Mouse (Mus musculus) liver, postnatal 0 days (tissue): Measurements from ENCODE around the gene Ifi203. TPM values are rescaled to one million over a fixed set of nuclear protein-coding genes. Genes with fewer than 3 reads are reported as not detected.
A peak's percentile ranks its signal among the peaks of the same experiment; 100 is the strongest.
"Not testable (repeated sequence)": the region's sequence is repeated elsewhere in the genome, so short reads cannot be mapped to it uniquely, and the experiment has no call there.

Source experiments
- ATAC-seq: fragments of 200-750 bp; cut with Nextera tagmentation; 2 replicates; pipeline ENCODE4 v1.8.0; 2017; ENCODE audit warnings: mild to moderate bottlenecking, moderate library complexity
- DNase-seq: peaks from one replicate; pipeline ENCODE4 v3.0.0-alpha.2; 2016
- H3K27ac ChIP-seq: fragments of 300-500 bp; sonication (generic); 2 replicates; pipeline ENCODE4 v1.5.1; 2014; ENCODE audit warnings: antibody characterized with exemption, moderate library complexity, mild to moderate bottlenecking, low read depth
- H3K27me3 ChIP-seq: fragments of 300-500 bp; sonication (generic); 2 replicates; pipeline ENCODE4 v1.6.1; 2014; ENCODE audit warnings: low read length, control low read depth, mixed read lengths; ENCODE audit not compliant: insufficient read depth
- H3K36me3 ChIP-seq: fragments of 300-500 bp; sonication (generic); replicated peaks from 2 replicates; pipeline ENCODE4 v1.6.1; 2014; ENCODE audit warnings: mild to moderate bottlenecking, control low read depth, low read length, moderate library complexity, mixed read lengths; ENCODE audit not compliant: insufficient read depth
- H3K4me1 ChIP-seq: fragments of 300-500 bp; sonication (generic); 2 replicates; pipeline ENCODE4 v1.6.1; 2014; ENCODE audit warnings: antibody characterized with exemption, mild to moderate bottlenecking, control low read depth; ENCODE audit not compliant: insufficient read depth
- H3K4me2 ChIP-seq: fragments of 300-500 bp; sonication (generic); 2 replicates; pipeline ENCODE4 v1.6.1; 2014; ENCODE audit warnings: low read depth, mild to moderate bottlenecking, low read length, moderate library complexity, mixed read lengths
- H3K4me3 ChIP-seq: fragments of 300-500 bp; sonication (generic); 2 replicates; pipeline ENCODE4 v1.5.1; 2014; ENCODE audit warnings: low read depth, low read length
- H3K9ac ChIP-seq: fragments of 300-500 bp; sonication (generic); replicated peaks from 2 replicates; pipeline ENCODE4 v1.6.1; 2014; ENCODE audit warnings: mild to moderate bottlenecking, moderate library complexity
- H3K9me3 ChIP-seq: fragments of 300-500 bp; sonication (generic); 2 replicates; pipeline ENCODE4 v1.6.1; 2016; ENCODE audit warnings: mild to moderate bottlenecking, control low read depth, low read length, mixed read lengths
- CTCF ChIP-seq: sonication (generic); IDR thresholded peaks from 2 replicates; pipeline ENCODE4 v1.5.1; 2016; ENCODE audit warnings: antibody characterized with exemption, low read depth
- EP300 ChIP-seq: IDR thresholded peaks from 2 replicates; pipeline ENCODE4 v1.6.1; 2016; ENCODE audit warnings: antibody characterized with exemption, low read depth, mild to moderate bottlenecking
- WGBS: fragments of 180-500 bp; shearing (Covaris S2); extraction: QIAGEN DNeasy Blood & Tissue Kit; methylation state at CpG from one replicate; pipeline ENCODE4 v1.1.7; 2014; ENCODE audit not compliant: insufficient replicate concordance; 5-methylcytosine and 5-hydroxymethylcytosine counted together
- polyA plus RNA-seq: library from polyadenylated mRNA; unstranded; fragments of >200 nt; fragmentation: Nextera tagmentation; extraction: Ambion mirVana; gene quantifications from 2 replicates; pipeline ENCODE4 v1.2.1, GENCODE M21; 2015

The Ifi203 gene
- polyA plus RNA-seq, 1 experiment from 2014 or later: 8.4 TPM

DNA sequence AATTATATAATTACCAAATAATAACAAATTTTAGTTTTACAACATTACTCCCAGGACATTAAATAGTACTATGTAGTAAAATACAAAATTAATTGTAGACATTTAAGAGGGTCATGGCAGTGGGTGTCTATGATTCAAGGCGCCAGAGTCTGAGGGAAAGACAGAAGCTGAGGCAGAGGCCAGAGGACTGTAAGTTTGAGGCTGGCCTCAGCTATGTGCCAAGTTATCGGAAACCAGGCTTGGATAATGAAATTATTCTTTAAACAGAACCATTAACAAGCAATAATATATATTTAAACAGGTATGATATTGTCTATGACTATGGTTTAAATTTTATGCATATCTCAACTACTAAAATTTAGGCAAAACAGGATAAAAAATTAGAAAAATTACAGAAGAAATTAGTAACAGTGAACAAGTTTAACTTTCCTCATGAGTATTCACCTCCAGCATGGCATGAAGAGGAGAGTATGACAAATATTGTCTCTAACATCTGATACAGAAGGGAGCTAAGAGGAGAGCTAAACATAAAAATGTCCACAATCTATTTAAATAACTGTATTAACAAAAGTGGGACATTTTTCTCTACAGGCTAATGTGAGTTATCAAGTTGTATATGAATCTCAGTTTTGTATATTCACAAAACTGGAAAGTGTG lies 30.5 kb downstream of the Ifi203 start:
- ATAC-seq: no peak
- H3K36me3 ChIP-seq: no peaks in the 10 kb centered on the region
- H3K27me3 ChIP-seq: no peaks in the 10 kb centered on the region
- no peaks in the 10 kb centered on the region for H3K9me3 ChIP-seq
- no peak overlapping the region for H3K4me3 ChIP-seq
- 79% methylated on average over 2 of the region's 2 CpGs for WGBS
- TF ChIP-seq EP300 (no peak), CTCF (no peak)
- no peak for DNase-seq
- H3K9ac ChIP-seq: no peak overlapping the region
- H3K27ac ChIP-seq: no peak overlapping the region
- H3K4me1 ChIP-seq: no peaks in the 10 kb centered on the region
- no peak overlapping the region for H3K4me2 ChIP-seq

DNA sequence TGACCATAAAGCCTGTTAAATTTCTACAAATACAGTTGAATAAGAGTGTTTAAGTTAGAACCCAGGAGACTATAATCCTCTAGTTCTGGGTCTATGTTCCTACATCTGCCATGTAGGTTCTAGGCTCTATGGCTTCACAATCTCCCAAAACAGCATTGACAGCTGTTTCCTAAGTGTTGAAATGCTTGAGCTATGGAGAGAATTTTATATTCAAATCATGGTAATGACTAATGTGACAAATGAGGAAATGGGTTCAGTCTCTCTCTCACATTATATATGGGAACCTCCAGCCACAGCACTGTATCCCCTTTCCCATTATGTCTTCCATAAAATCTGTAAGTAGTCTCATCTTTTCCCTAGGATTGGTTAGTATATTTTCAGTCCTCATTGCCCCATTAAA lies 34.1 kb downstream of the Ifi203 start:
- H3K36me3 ChIP-seq, DNase-seq, H3K9ac ChIP-seq, H3K4me2 ChIP-seq, H3K4me3 ChIP-seq, H3K9me3 ChIP-seq, H3K27ac ChIP-seq, H3K4me1 ChIP-seq, ATAC-seq, H3K27me3 ChIP-seq: not testable (repeated sequence)

DNA sequence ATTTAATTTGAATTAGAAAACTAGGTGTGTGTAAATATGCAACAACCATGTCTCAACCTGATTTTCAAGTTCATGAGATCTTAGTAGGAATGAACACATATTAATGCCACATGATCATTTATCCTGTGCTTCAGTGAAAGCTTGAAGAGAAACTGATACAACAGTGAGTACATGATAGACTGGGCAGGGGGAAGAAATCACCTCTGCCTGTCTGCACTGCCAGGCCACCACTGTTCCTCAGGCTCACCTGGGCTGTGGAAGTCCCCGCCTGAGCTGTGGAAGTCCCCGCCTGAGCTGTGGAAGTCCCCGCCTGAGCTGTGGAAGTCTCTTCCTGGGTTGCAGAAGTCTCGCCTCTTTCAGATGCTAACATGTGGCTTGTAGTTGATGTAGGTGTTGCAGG lies 36.6 kb downstream of the Ifi203 start:
- not testable (repeated sequence) for H3K27ac ChIP-seq, ATAC-seq, H3K36me3 ChIP-seq, H3K4me2 ChIP-seq, H3K4me3 ChIP-seq, H3K4me1 ChIP-seq, DNase-seq, H3K9ac ChIP-seq, H3K27me3 ChIP-seq, H3K9me3 ChIP-seq
- WGBS: 77% methylated on average over 4 of the region's 4 CpGs

DNA sequence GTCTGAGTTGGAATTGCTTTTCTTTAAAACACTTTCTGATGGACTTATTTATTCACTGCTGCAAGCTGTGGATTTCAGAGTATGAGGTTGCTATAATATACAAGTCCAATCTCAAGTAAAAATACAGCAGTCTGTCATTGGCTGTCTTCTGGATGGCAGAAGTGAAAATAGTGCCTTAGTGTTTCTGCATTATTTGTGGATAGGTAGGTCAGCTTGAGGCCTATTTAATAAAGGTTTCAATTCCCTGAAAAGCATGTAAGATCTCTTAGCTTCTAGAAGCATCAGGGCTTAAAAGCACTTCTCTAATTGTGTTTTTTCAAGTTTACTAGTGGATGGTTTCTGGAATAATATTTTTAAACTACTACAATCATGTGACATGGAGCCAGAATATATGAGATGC lies 52.7 kb downstream of the Ifi203 start:
- ATAC-seq, H3K27me3 ChIP-seq, H3K4me1 ChIP-seq, H3K36me3 ChIP-seq, H3K4me2 ChIP-seq, H3K4me3 ChIP-seq, H3K9me3 ChIP-seq, H3K27ac ChIP-seq, DNase-seq, H3K9ac ChIP-seq: not testable (repeated sequence)

DNA sequence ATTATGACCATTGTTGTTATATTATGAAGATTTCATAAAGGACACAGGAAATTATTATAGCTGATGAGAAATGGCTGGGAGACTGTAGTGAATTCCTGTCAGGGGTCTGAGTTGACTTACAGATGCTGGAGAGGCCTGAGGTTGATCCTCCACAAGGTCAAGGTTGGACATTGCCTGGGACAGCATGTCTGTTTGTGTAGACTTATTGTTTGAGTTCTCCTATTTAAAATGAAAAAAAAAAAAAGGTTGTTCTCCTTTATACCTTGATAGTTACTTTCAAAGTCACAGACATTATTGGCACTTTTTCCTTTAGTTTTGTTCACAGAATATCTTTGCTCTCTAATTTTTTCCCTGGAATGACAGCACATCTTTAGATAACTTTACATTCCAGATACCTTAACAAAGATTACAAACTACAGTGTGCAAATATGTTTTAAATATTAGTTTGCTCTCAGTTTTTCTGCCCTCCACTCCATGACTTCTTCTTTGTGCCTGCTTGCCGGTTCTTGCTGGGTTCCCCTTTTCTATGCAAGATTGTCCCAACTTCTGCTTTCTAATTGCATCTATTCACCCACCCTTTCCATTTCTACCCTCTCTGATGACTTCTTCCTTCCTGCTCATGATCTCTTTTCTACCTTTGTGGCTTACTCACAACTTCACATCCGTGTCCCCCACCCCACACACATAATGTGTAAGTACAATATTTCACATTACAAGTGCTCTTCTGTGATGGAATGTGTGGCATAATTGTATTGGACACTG lies 55.3 kb downstream of the Ifi203 start:
- 60% methylated on average over 1 of the region's 2 CpGs for WGBS
- not testable (repeated sequence) for H3K9ac ChIP-seq, H3K36me3 ChIP-seq, H3K9me3 ChIP-seq, H3K4me3 ChIP-seq, H3K27ac ChIP-seq, DNase-seq, H3K4me2 ChIP-seq, H3K4me1 ChIP-seq, H3K27me3 ChIP-seq
- ATAC-seq: 0 out of 2 replicates have a peak, but pooled peaks have one; percentile 23

DNA sequence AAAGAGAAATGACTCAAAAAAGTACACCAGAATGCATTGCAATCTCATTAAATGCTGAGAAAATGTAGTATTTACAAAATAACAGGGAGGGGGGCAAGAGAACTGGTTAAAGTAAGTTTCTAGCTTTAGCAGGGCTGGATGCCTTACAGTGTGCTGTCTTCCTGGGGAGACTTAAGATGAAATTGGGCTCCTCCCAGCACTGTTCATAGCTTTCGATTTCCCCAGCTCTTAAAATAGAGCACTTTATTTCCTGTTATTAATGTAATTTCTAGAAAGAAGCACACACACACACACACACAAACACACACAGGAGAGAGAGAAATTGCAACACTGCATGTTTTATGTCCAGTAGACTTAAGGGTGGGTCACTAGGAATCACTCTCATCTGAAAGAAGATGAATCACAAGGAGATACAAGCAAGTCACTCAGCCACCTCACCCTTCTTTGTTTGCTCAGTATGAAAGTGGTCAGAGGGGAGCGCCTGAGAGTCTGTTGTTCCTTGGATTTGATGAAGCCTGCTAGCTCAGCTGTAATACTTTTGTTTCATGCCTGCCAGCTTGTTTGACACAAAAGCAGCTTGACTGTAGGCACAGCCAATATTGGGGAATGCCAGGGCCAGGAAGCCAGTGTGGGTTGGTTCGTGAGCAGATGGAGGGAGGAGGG lies 62.3 kb downstream of the Ifi203 start:
- ATAC-seq: peak; percentile 59
- peak overlapping the region; percentile 2; the same call in 1 of the 2 replicates for H3K4me2 ChIP-seq
- H3K36me3 ChIP-seq, DNase-seq, H3K4me3 ChIP-seq, H3K9me3 ChIP-seq, H3K9ac ChIP-seq, H3K4me1 ChIP-seq, H3K27ac ChIP-seq, H3K27me3 ChIP-seq: not testable (repeated sequence)
- WGBS: 41% methylated on average over 3 of the region's 3 CpGs

DNA sequence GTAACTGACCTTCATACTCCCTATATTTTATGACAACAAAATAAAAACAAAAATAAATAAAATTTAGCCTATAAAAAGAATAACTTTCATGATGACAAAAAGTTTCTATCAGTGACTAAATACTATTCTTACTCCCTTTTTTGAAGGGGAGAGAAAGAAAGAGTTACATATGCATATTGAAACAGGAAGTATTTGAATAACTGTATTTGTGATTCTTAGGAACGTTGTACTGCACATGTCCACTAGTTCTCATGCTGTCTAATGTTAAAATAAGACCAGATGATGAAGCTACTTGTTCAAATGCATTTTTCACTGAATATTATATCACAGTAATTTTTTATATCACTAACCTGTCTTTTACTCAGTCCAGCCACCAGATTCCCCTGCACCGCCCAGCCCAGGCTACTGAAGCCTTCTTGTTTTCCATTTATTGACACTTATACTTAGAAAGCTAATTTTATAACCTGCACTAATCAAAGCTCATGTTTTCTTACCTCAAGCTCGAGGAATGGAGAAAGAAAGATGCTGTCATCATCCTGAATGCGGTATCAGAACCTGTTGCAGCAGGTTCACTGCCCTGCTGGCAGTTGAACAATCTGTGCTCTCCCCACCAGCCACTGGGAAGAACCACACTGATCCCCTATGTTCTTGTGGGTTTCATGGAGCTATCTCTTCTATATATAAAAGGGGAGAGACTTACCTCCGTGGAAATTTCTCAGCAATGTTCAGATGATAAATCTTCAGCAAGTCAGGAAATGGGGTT lies 63.1 kb downstream of the Ifi203 start:
- ATAC-seq: peak; percentile 29; the same call in 1 of the 2 replicates
- not testable (repeated sequence) for H3K9me3 ChIP-seq, H3K36me3 ChIP-seq, H3K4me1 ChIP-seq, H3K27me3 ChIP-seq, DNase-seq
- 0 out of 2 replicates have a peak overlapping the region, but pooled peaks have one; percentile 29 for H3K27ac ChIP-seq
- H3K4me3 ChIP-seq: peak overlapping the region; percentile 40
- peak overlapping the region; percentile 45; the same call in 1 of the 2 replicates for H3K4me2 ChIP-seq
- peak overlapping the region; percentile 41; the same call in 1 of the 2 replicates for H3K9ac ChIP-seq
- WGBS: 41% methylated on average over 5 of the region's 5 CpGs

DNA sequence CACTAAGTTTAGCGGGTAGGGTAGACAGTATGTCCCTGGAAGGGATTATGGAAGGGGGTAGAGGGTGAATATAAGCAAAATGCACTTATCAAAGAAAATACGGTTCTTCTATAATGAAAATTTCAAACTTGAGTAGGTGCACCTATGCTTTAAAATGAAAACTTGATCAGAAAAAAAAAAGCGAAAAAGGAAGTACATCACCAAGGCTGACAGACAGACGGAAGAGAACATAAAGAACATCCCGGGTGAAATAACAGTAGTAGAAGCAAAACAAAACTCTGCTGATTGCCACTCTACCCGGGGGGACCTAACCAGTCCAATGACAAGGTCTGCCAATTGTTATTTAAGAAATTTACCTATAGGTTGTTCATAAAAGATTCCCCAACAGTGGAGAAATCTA lies 64.2 kb downstream of the Ifi203 start:
- H3K9ac ChIP-seq, ATAC-seq, H3K36me3 ChIP-seq, H3K4me1 ChIP-seq, H3K27me3 ChIP-seq, DNase-seq, H3K27ac ChIP-seq, H3K9me3 ChIP-seq: not testable (repeated sequence)
- H3K4me3 ChIP-seq: 0 out of 2 replicates have a peak overlapping the region, but pooled peaks have one; percentile 20
- 55% methylated on average over 6 of the region's 6 CpGs for WGBS
- H3K4me2 ChIP-seq: peak overlapping the region; percentile 20; the same call in 1 of the 2 replicates

DNA sequence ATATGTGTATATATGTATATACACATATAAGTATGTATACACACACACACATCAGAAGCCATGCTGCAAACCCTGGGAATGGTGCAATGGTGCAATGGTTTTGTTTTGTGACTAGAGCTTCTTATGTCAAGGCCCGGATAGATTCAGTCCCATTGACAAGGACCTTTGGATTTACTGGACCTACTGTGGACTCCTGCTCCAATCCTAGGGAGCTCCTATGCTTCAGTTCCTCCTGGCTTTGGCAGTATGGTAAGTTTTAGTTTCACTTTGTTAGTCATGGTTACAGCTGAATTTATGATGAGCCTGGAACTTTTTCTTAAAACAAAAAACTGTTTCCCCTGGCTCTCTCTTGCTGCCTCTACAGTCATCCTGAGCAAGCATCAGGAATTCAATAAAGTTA lies 65.3 kb downstream of the Ifi203 start:
- not testable (repeated sequence) for H3K4me3 ChIP-seq, H3K9me3 ChIP-seq, H3K9ac ChIP-seq, H3K4me1 ChIP-seq, DNase-seq, H3K36me3 ChIP-seq, H3K27me3 ChIP-seq, ATAC-seq, H3K4me2 ChIP-seq, H3K27ac ChIP-seq
- WGBS: 62% methylated on average over 1 of the region's 1 CpGs
